Mouse (Mus musculus) heart, embryonic 11.5 days (tissue): ENCODE results near the gene Slc35f6. TPM values are rescaled to one million over a fixed set of nuclear protein-coding genes. Genes with fewer than 3 reads are reported as not detected.

Experiments used
- ATAC-seq: fragments of 200-750 bp; cut with Nextera tagmentation; replicated peaks from 2 replicates; pipeline ENCODE4 v1.8.0; 2017; ENCODE audit warnings: moderate library complexity; ENCODE audit not compliant: insufficient number of reproducible peaks, low FRiP score, low TSS enrichment
- H3K27ac ChIP-seq: fragments of 300-500 bp; sonication (generic); 2 replicates; pipeline ENCODE4 v1.5.1; 2014; ENCODE audit warnings: mild to moderate bottlenecking, low read depth, low read length
- H3K27me3 ChIP-seq: fragments of 300-500 bp; sonication (generic); 2 replicates; pipeline ENCODE4 v1.6.1; 2014; ENCODE audit warnings: mild to moderate bottlenecking, low read length, mixed read lengths; ENCODE audit not compliant: control insufficient read depth, insufficient read depth
- H3K36me3 ChIP-seq: fragments of 300-500 bp; sonication (generic); 2 replicates; pipeline ENCODE4 v1.6.1; 2014; ENCODE audit warnings: mild to moderate bottlenecking, low read length, moderate library complexity, mixed read lengths; ENCODE audit not compliant: control insufficient read depth, insufficient read depth
- H3K4me1 ChIP-seq: fragments of 300-500 bp; sonication (generic); 2 replicates; pipeline ENCODE4 v1.6.1; 2014; ENCODE audit warnings: low read length; ENCODE audit not compliant: control insufficient read depth, insufficient read depth
- H3K4me2 ChIP-seq: fragments of 300-500 bp; sonication (generic); 2 replicates; pipeline ENCODE4 v1.6.1; 2014; ENCODE audit warnings: mild to moderate bottlenecking, moderate library complexity
- H3K4me3 ChIP-seq: fragments of 300-500 bp; sonication (generic); 2 replicates; pipeline ENCODE4 v1.5.1; 2014; ENCODE audit warnings: low read depth, low read length
- H3K9ac ChIP-seq: fragments of 300-500 bp; sonication (generic); 2 replicates; pipeline ENCODE4 v1.6.1; 2014; ENCODE audit warnings: mild to moderate bottlenecking, low read depth, low read length, moderate library complexity
- H3K9me3 ChIP-seq: fragments of 300-500 bp; sonication (generic); replicated peaks from 2 replicates; pipeline ENCODE4 v1.6.1; 2016; ENCODE audit warnings: low read length; ENCODE audit not compliant: control insufficient read depth
- WGBS: fragments of 180-500 bp; shearing (Covaris S2); extraction: QIAGEN DNeasy Blood & Tissue Kit; methylation state at CpG from one replicate; pipeline ENCODE4 v1.1.7; 2014; ENCODE audit not compliant: insufficient replicate concordance; 5-methylcytosine and 5-hydroxymethylcytosine counted together
- polyA plus RNA-seq: library from polyadenylated mRNA; unstranded; fragments of >200 nt; fragmentation: Nextera tagmentation; extraction: Ambion mirVana; gene quantifications from 2 replicates; pipeline ENCODE4 v1.2.1, GENCODE M21; 2014

The Slc35f6 gene
- polyA plus RNA-seq, 1 experiment from 2014 or later = 22.9 TPM

GRCm38 (mm10) chr5:30655042-30655441 is 7.3 kb downstream of the Slc35f6 start:
- ATAC-seq = no peak
- H3K36me3 ChIP-seq = peaks cover 6% of the 10 kb centered on the region
- H3K9me3 ChIP-seq = no peaks in the 10 kb centered on the region
- no peaks in the 10 kb centered on the region for H3K27me3 ChIP-seq
- no peak overlapping the region for H3K9ac ChIP-seq
- 66% methylated on average over 8 of the region's 8 CpGs for WGBS
- no peak overlapping the region for H3K4me2 ChIP-seq
- H3K4me1 ChIP-seq = 0 out of 2 replicates have a peak, but pooled peaks cover 2% of the 10 kb centered on the region
- no peak overlapping the region for H3K27ac ChIP-seq
- H3K4me3 ChIP-seq = no peak overlapping the region

DNA sequence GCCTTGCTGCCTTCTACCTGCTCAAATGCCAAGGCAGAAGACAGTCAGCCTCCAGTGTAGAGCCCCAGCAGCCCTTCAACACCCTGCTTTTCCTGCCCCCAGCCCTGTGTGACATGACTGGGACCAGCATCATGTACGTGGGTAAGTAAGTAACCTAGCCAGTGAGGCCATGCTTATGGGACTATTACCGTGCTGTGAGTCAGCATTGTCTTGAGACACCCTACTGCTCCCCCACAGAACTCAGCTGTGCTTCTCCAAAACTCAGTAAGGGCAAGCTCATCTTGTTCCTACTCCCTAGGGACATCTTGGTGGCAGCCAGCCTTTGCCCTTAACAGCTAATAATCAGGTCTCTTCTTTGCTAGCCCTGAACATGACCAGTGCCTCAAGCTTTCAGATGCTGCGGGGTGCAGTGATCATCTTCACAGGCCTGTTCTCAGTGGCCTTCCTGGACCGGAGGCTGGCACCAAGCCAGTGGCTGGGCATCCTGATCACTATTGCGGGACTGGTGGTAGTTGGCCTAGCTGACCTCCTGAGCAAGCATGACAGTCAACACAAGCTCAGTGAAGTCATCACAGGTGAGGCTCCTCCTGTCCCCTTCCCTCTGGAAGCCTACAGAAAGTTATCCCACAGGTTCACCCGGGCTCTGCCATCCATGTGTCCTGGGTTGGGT is 7.9 kb downstream of the Slc35f6 start:
- Histone ChIP-seq H3K9me3 (no peaks in the 10 kb centered on the region; the same call in 1 of the 2 replicates), H3K9ac (no peak overlapping the region), H3K4me1 (0 out of 2 replicates have a peak, but pooled peaks cover 2% of the 10 kb centered on the region), H3K27me3 (no peaks in the 10 kb centered on the region), H3K4me3 (no peak overlapping the region), H3K4me2 (no peak overlapping the region), H3K36me3 (peaks cover 6% of the 10 kb centered on the region), H3K27ac (no peak overlapping the region)
- 87% methylated on average over 6 of the region's 6 CpGs for WGBS
- no peak for ATAC-seq

GRCm38 (mm10) chr5:30659042-30659441 is 11.3 kb downstream of the Slc35f6 start:
- no peak for ATAC-seq

GRCm38 (mm10) chr5:30660278-30660677 is 12.5 kb downstream of the Slc35f6 start:
- H3K4me2 ChIP-seq = no peak overlapping the region
- no peak overlapping the region for H3K9ac ChIP-seq
- no peaks in the 10 kb centered on the region for H3K27me3 ChIP-seq
- H3K4me1 ChIP-seq = no peaks in the 10 kb centered on the region
- H3K4me3 ChIP-seq = no peak overlapping the region
- H3K9me3 ChIP-seq = no peaks in the 10 kb centered on the region; the same call in 1 of the 2 replicates
- no peak overlapping the region for H3K27ac ChIP-seq
- H3K36me3 ChIP-seq = peaks cover 6% of the 10 kb centered on the region
- WGBS = 78% methylated on average over 1 of the region's 1 CpGs
- ATAC-seq = no peak

More at GRCm38 (mm10) chr5:30659042-30659441, 11.3 kb downstream of the Slc35f6 start:
- Histone ChIP-seq H3K36me3 (peaks cover 6% of the 10 kb centered on the region), H3K4me3 (no peak overlapping the region), H3K4me2 (no peak overlapping the region), H3K9ac (no peak overlapping the region), H3K9me3 (no peaks in the 10 kb centered on the region; the same call in 1 of the 2 replicates), H3K4me1 (0 out of 2 replicates have a peak, but pooled peaks cover 2% of the 10 kb centered on the region), H3K27me3 (no peaks in the 10 kb centered on the region), H3K27ac (no peak overlapping the region)
- WGBS = 71% methylated on average over 4 of the region's 4 CpGs

DNA sequence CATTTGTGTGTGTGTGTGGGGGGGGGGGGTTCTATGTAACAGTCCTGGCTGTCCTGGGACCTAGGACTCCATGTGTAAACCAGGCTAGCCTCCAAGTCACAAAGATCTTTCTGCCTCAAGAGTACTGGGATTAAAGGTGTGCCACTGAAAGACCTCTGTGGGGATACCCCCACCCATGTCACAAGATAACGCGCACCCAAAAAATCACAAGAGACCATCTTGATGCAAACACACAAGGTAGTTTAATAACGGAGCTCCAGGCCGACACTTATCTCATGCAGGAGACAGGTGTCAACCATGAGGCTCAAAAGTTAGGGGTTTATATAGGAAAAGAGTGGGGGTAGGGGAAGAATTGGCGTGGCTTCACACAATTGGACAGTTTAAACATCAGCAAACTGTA is 13.1 kb downstream of the Slc35f6 start:
- Histone ChIP-seq H3K4me1 (no peaks in the 10 kb centered on the region; the same call in 1 of the 2 replicates), H3K4me3 (no peak overlapping the region), H3K27ac (no peak overlapping the region), H3K4me2 (no peak overlapping the region), H3K27me3 (no peaks in the 10 kb centered on the region), H3K9ac (no peak overlapping the region), H3K36me3 (peaks cover 6% of the 10 kb centered on the region), H3K9me3 (no peaks in the 10 kb centered on the region; the same call in 1 of the 2 replicates)
- 92% methylated on average over 5 of the region's 5 CpGs for WGBS
- ATAC-seq = no peak

GRCm38 (mm10) chr5:30665360-30665759 is 17.6 kb downstream of the Slc35f6 start:
- Histone ChIP-seq H3K4me2 (no peak overlapping the region), H3K9me3 (no peaks in the 10 kb centered on the region; the same call in 1 of the 2 replicates), H3K9ac (no peak overlapping the region), H3K27ac (no peak overlapping the region), H3K36me3 (peaks cover 10% of the 10 kb centered on the region; the same call in 1 of the 2 replicates), H3K4me1 (peaks cover 16% of the 10 kb centered on the region), H3K4me3 (no peak overlapping the region), H3K27me3 (no peaks in the 10 kb centered on the region)
- WGBS = 89% methylated on average over 9 of the region's 9 CpGs
- ATAC-seq = no peak

DNA sequence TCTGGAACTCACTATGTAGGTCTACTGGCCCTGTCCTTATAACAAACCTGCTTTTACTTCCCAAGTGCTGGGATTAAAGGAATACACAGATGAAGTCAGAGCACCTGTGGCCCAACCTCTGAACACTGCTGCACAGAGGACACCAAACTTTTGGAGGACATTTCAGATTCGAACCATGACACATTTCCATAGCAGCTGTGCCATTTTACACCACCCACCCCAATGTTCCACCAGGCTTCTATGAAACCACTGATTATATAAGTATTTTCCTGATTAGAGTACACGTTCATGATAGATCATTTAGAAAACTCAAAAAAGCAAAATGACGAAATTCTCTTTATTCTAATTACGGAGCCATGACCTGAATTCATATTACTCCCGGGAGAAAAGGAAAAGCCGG is 18.2 kb downstream of the Slc35f6 start:
- Histone ChIP-seq H3K9me3 (no peaks in the 10 kb centered on the region; the same call in 1 of the 2 replicates), H3K27me3 (no peaks in the 10 kb centered on the region), H3K4me2 (peak overlapping the region; percentile 64), H3K4me1 (peaks cover 16% of the 10 kb centered on the region), H3K4me3 (peak overlapping the region; percentile 84), H3K9ac (peak overlapping the region; percentile 72), H3K27ac (peak overlapping the region; percentile 82), H3K36me3 (peaks cover 12% of the 10 kb centered on the region; the same call in 1 of the 2 replicates)
- WGBS = 53% methylated on average over 6 of the region's 6 CpGs
- ATAC-seq = no peak

GRCm38 (mm10) chr5:30666391-30667195 is 18.9 kb downstream of the Slc35f6 start, which contains the start of gene Cenpa:
Cenpa (plus strand) TSS chr5:30666777.
- Histone ChIP-seq H3K9me3 (no peaks in the 10 kb centered on the region), H3K27me3 (no peaks in the 10 kb centered on the region), H3K4me2 (peak within 1 kb of the TSS; percentile 64), H3K9ac (peak within 1 kb of the TSS; percentile 82), H3K4me3 (peak within 1 kb of the TSS; percentile 84), H3K27ac (peak within 1 kb of the TSS; percentile 82), H3K4me1 (peaks cover 16% of the 10 kb centered on the region), H3K36me3 (peaks cover 12% of the 10 kb centered on the region; the same call in 1 of the 2 replicates)
- under 1% methylated on average over 40 of the region's 40 CpGs for WGBS
- peak; percentile 88 for ATAC-seq
